Mouse (Mus musculus) stomach, postnatal 0 days (tissue): Measurements from ENCODE around the gene Inf2. TPM values are rescaled to one million over a fixed set of nuclear protein-coding genes. Genes with fewer than 3 reads are reported as not detected.

Experiments
- ATAC-seq: fragments of 200-750 bp; cut with Nextera tagmentation; 2 replicates; pipeline ENCODE4 v1.8.0; 2017; ENCODE audit not compliant: low FRiP score, low TSS enrichment
- DNase-seq: peaks from one replicate; pipeline ENCODE4 v3.0.0-alpha.2; 2016; ENCODE audit warnings: low spot score
- H3K27ac ChIP-seq: fragments of 300-500 bp; sonication (generic); replicated peaks from 2 replicates; pipeline ENCODE4 v1.5.1; 2014; ENCODE audit warnings: mild to moderate bottlenecking, control low read depth
- H3K27me3 ChIP-seq: fragments of 300-500 bp; sonication (generic); 2 replicates; pipeline ENCODE4 v1.6.1; 2014; ENCODE audit warnings: low read length; ENCODE audit not compliant: control insufficient read depth, insufficient read depth
- H3K36me3 ChIP-seq: fragments of 300-500 bp; sonication (generic); 2 replicates; pipeline ENCODE4 v1.6.1; 2014; ENCODE audit warnings: low read length, mixed read lengths; ENCODE audit not compliant: control insufficient read depth, insufficient read depth
- H3K4me1 ChIP-seq: fragments of 300-500 bp; sonication (generic); replicated peaks from 2 replicates; pipeline ENCODE4 v1.6.1; 2014; ENCODE audit warnings: antibody characterized with exemption; ENCODE audit not compliant: control insufficient read depth, insufficient read depth
- H3K4me2 ChIP-seq: fragments of 300-500 bp; sonication (generic); replicated peaks from 2 replicates; pipeline ENCODE4 v1.6.1; 2014; ENCODE audit warnings: low read depth, mild to moderate bottlenecking, control low read depth, moderate library complexity
- H3K4me3 ChIP-seq: fragments of 300-500 bp; sonication (generic); 2 replicates; pipeline ENCODE4 v1.5.1; 2014; ENCODE audit warnings: low read depth, low read length, control low read depth
- H3K9ac ChIP-seq: fragments of 300-500 bp; sonication (generic); 2 replicates; pipeline ENCODE4 v1.6.1; 2014; ENCODE audit warnings: mild to moderate bottlenecking, low read length, control low read depth, mixed read lengths
- H3K9me3 ChIP-seq: fragments of 300-500 bp; sonication (generic); 2 replicates; pipeline ENCODE4 v1.6.1; 2016; ENCODE audit warnings: low read length; ENCODE audit not compliant: control insufficient read depth
- CTCF ChIP-seq: IDR thresholded peaks from 2 replicates; pipeline ENCODE4 v1.5.1; 2016; ENCODE audit warnings: antibody characterized with exemption, low read depth, mild to moderate bottlenecking, moderate library complexity
- EP300 ChIP-seq: optimal IDR thresholded peaks from 2 replicates; pipeline ENCODE3; 2016; ENCODE audit warnings: antibody characterized with exemption
- WGBS: fragments of 180-500 bp; shearing (Covaris S2); extraction: QIAGEN DNeasy Blood & Tissue Kit; methylation state at CpG from one replicate; pipeline ENCODE4 v1.1.7; 2014; 5-methylcytosine and 5-hydroxymethylcytosine counted together
- polyA plus RNA-seq: library from polyadenylated mRNA; unstranded; fragments of >200 nt; fragmentation: Nextera tagmentation; extraction: Ambion mirVana; gene quantifications from 2 replicates; pipeline ENCODE4 v1.2.1, GENCODE M21; 2015

Inf2 gene
- polyA plus RNA-seq, 1 experiment from 2014 or later: 1.5 TPM

DNA sequence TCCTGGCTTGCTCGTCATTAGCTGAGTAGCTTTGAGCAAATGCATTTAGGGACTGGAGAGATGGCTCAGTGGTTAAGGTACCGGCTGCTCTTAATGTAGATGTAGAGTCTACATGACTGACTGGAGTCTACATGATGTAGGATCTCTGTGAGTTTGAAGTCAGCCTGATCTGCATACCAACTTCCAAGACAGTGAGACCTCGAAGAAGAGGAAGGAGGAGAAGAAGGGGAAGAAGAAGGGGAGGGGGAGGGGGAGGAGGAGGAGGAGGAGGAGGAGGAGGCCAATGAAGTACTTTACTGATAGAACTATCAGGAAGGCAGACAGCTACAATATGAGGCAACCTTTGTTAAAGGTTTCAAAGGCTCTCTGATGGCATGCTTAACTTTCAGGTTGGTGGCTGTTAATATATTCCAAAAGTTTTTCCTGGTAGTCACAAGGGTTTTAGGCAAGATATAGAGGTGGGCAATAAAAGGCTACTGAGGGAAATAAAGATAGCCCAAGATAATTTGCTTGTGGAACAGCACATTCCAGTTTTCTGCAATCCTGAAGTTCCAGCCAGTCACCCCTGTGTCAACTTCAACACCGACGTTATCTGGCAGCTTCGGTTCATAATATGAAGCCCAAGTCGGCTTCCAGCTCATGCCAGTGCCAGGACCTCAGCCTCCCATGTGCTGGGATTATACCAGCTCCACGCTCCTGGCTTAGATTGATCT is 13.2 kb upstream of the Inf2 start:
- Histone ChIP-seq H3K4me1 (peaks cover 15% of the 10 kb centered on the region; the same call in 1 of the 2 replicates), H3K4me2 (no peak overlapping the region), H3K4me3 (no peak overlapping the region), H3K9me3 (no peaks in the 10 kb centered on the region), H3K9ac (no peak overlapping the region), H3K27me3 (no peaks in the 10 kb centered on the region), H3K36me3 (no peaks in the 10 kb centered on the region), H3K27ac (no peak overlapping the region)
- DNase-seq (no peak), ATAC-seq (no peak)
- TF ChIP-seq CTCF (no peak), EP300 (no peak)
- WGBS: 59% methylated on average over 8 of the region's 8 CpGs

GRCm38 (mm10) chr12:112576341-112576740 is 12.2 kb upstream of the Inf2 start:
- Histone ChIP-seq H3K4me1 (peaks cover 15% of the 10 kb centered on the region; the same call in 1 of the 2 replicates), H3K27ac (peak overlapping the region; percentile 88), H3K27me3 (no peaks in the 10 kb centered on the region), H3K4me3 (no peak overlapping the region), H3K36me3 (no peaks in the 10 kb centered on the region), H3K9me3 (no peaks in the 10 kb centered on the region), H3K4me2 (peak overlapping the region; percentile 29; the same call in 1 of the 2 replicates), H3K9ac (peak overlapping the region; percentile 43)
- TF ChIP-seq EP300 (no peak), CTCF (no peak)
- ATAC-seq (peak; percentile 36; the same call in 1 of the 2 replicates), DNase-seq (peak; percentile 54)
- 9% methylated on average over 6 of the region's 6 CpGs for WGBS

DNA sequence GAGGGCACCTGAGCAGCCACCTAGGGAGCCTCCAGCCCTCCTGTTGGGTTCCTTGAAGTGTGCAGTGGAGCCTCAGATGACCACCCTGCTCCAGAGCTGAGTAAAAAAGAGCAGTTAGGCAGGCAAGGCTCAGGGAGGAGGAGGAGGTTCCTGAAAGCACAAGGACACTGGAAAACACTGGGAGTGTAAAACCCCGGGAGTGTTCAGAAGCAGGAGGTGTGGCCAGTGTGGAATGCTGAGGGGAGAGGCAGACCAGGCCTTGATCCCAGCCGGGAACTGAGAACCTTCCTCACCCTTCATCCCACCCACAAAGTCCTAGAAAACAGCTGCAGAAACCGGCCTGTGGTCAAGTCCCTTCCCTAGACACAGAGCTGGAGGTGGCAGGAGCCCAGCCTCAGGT is 11.8 kb upstream of the Inf2 start:
- Histone ChIP-seq H3K4me1 (peaks cover 15% of the 10 kb centered on the region; the same call in 1 of the 2 replicates), H3K27ac (peak overlapping the region; percentile 88), H3K9me3 (no peaks in the 10 kb centered on the region), H3K36me3 (no peaks in the 10 kb centered on the region), H3K4me3 (no peak overlapping the region), H3K9ac (peak overlapping the region; percentile 43), H3K4me2 (peak overlapping the region; percentile 29; the same call in 1 of the 2 replicates), H3K27me3 (no peaks in the 10 kb centered on the region)
- DNase-seq (peak; percentile 55), ATAC-seq (peak; percentile 70)
- 7% methylated on average over 3 of the region's 3 CpGs for WGBS
- TF ChIP-seq CTCF: no peak
- no peak for TF ChIP-seq EP300

GRCm38 (mm10) chr12:112578296-112579090 is 10.1 kb upstream of the Inf2 start:
- Histone ChIP-seq H3K9me3 (no peaks in the 10 kb centered on the region), H3K27me3 (no peaks in the 10 kb centered on the region), H3K9ac (no peak overlapping the region), H3K4me1 (peaks cover 15% of the 10 kb centered on the region; the same call in 1 of the 2 replicates), H3K4me3 (no peak overlapping the region), H3K27ac (0 out of 2 replicates have a peak overlapping the region, but pooled peaks have one; percentile 30), H3K4me2 (no peak overlapping the region), H3K36me3 (no peaks in the 10 kb centered on the region)
- DNase-seq: no peak
- no peak for ATAC-seq
- TF ChIP-seq EP300 (no peak), CTCF (no peak)
- WGBS: 69% methylated on average over 6 of the region's 6 CpGs

DNA sequence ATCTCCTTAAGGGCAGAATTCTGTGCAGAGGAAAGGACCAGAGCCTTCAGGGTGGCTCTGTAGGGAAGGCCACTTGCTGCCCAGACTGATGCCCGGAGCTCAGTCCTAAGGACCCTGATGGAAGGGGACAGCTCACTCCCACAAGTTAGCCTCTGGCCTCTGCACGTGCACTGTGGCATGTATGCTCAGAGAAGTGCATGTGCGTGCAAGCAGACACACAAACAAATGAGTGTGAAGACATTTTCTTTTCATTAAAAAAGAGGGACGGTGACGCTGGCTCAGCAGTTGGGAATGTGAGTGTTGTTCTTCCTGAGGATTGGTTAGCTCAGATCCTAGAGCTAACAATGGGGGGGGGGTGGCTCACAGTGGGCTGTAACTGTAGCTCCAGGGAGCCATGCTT is 9.2 kb upstream of the Inf2 start:
- WGBS: 40% methylated on average over 5 of the region's 5 CpGs
- peaks cover 15% of the 10 kb centered on the region; the same call in 1 of the 2 replicates for H3K4me1 ChIP-seq
- H3K9me3 ChIP-seq: no peaks in the 10 kb centered on the region
- no peak overlapping the region for H3K9ac ChIP-seq
- no peaks in the 10 kb centered on the region for H3K36me3 ChIP-seq
- no peak overlapping the region for H3K4me2 ChIP-seq
- TF ChIP-seq EP300 (no peak), CTCF (no peak)
- 0 out of 2 replicates have a peak overlapping the region, but pooled peaks have one; percentile 25 for H3K27ac ChIP-seq
- ATAC-seq (no peak), DNase-seq (no peak)
- H3K4me3 ChIP-seq: no peak overlapping the region
- no peaks in the 10 kb centered on the region for H3K27me3 ChIP-seq
